Mouse (Mus musculus) granulocyte monocyte progenitor cell, adult 5-6 weeks (primary cell): ENCODE measurements around the gene Rpl23a. TPM values are rescaled to one million over a fixed set of nuclear protein-coding genes. Genes with fewer than 3 reads are reported as not detected.
"Not testable (repeated sequence)": the region's sequence is repeated elsewhere in the genome, so short reads cannot be mapped to it uniquely, and the experiment has no call there.

Experiments used
- ATAC-seq: replicated peaks from 2 replicates; pipeline ENCODE4 v1.8.0; 2016; ENCODE audit warnings: mild to moderate bottlenecking, moderate TSS enrichment, inconsistent platforms; ENCODE audit not compliant: poor library complexity, severe bottlenecking
- total RNA-seq, 2 experiments: library from RNA; stranded (forward) in 1 of 2; stranded (reverse) in 1 of 2; fragments of 200-712, 200-1000 nt in 1 of 2; fragments of >200 nt in 1 of 2; fragmentation: Nextera tagmentation in 1 of 2; gene quantifications; 2 replicates each; pipeline ENCODE4 v1.2.3; 2014 to 2017

The Rpl23a gene
- total RNA-seq, 2 experiments from 2014 or later, result 3,080 to 5,560 TPM

GRCm38 (mm10) chr11:78188331-78189233 lies 5.2 kb upstream of the Rpl23a start, which contains the start of gene Rab34:
Rab34 (plus strand) TSS chr11:78188430.
- peak; percentile 36 for ATAC-seq

- ATAC-seq, result not testable (repeated sequence)
Observed at GRCm38 (mm10) chr11:78184702-78185101, 1.3 kb upstream of the Rpl23a start.

GRCm38 (mm10) chr11:78183884-78184514 lies 615 bp upstream of the Rpl23a start:
- ATAC-seq, result no peak

- ATAC-seq, result no peak
Observed at GRCm38 (mm10) chr11:78182450-78182849, 934 bp downstream of the Rpl23a start.

GRCm38 (mm10) chr11:78181830-78182357 lies 1.5 kb downstream of the Rpl23a start:
- no peak for ATAC-seq

- no peak for ATAC-seq
Observed at GRCm38 (mm10) chr11:78180081-78180761, 3.2 kb downstream of the Rpl23a start.

- ATAC-seq, result no peak
Observed at GRCm38 (mm10) chr11:78179438-78179999, 3.9 kb downstream of the Rpl23a start.

GRCm38 (mm10) chr11:78178859-78179437 lies 4.4 kb downstream of the Rpl23a start:
- ATAC-seq, result no peak

- ATAC-seq, result peak; percentile 63
Observed at GRCm38 (mm10) chr11:78177903-78178858, 5.2 kb downstream of the Rpl23a start.

- peak; percentile 45 for ATAC-seq
Observed at GRCm38 (mm10) chr11:78177437-78177836, 5.9 kb downstream of the Rpl23a start.

GRCm38 (mm10) chr11:78176905-78177331 lies 6.5 kb downstream of the Rpl23a start:
- no peak for ATAC-seq

GRCm38 (mm10) chr11:78176402-78176862 lies 7.0 kb downstream of the Rpl23a start, which contains the start of the genes Nek8 and Tlcd1:
Nek8 (minus strand) TSS chr11:78176675.
Tlcd1 (plus strand) TSS chr11:78176711.
- peak; percentile 56 for ATAC-seq

- no peak for ATAC-seq
Observed at GRCm38 (mm10) chr11:78175771-78176401, 7.5 kb downstream of the Rpl23a start.

GRCm38 (mm10) chr11:78174506-78174905 lies 8.9 kb downstream of the Rpl23a start:
- ATAC-seq, result no peak

- ATAC-seq, result no peak
Observed at GRCm38 (mm10) chr11:78172748-78173383, 10.5 kb downstream of the Rpl23a start.

- no peak for ATAC-seq
Observed at GRCm38 (mm10) chr11:78172034-78172747, 11.2 kb downstream of the Rpl23a start.

GRCm38 (mm10) chr11:78171328-78171727 lies 12.1 kb downstream of the Rpl23a start:
- no peak for ATAC-seq
